Mouse (Mus musculus): ENCODE measurements around the gene Elf2.

The Elf2 gene

DNA sequence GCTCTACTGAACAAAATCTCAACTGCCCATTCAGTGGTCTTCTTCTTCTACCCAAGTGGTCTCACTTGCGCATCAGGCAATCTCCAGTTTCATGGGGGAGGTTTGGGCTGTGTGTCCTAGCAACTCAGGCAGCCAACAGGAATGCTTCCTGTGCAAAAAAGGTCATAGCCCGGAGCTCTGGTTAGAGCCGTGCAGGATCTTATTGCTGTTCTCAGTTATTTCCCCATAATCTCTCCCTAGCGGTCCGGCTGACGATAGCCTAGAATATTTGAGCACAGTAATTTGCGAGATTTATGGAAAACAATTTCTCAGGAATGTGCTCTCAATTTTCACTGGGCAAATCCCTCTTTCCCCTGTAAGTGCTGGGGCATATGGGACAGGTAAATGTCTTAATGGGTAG is 133.9 kb downstream of the Elf2 start:
- no peak for DNase-seq

- no peak for DNase-seq
These were observed 135.6 kb downstream of the Elf2 start for GRCm38 (mm10) chr3:51204897-51205296.

GRCm38 (mm10) chr3:51204441-51204840 is 136.0 kb downstream of the Elf2 start:
- peak in 1 of 2 experiments; percentile 31 for DNase-seq

DNA sequence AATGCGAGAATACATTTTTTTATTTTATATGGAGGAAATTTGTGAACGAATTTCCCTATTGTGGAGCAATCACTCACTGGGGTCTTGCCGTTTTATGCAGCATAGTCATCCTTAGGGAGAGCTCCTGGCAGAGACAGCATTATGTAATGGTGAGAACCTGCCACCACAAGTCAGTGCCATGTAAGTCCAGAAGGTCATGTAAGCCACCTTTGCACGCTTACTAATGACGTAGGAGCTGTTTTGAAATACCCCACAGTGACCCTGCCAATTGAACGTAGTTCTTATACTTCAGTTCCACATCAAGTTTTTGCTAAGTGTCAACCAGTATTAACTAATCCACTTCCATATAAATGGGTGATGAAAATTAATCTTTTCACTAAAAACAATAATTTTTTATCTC is 136.6 kb downstream of the Elf2 start:
- DNase-seq: no peak
